Mouse (Mus musculus) cerebellum, adult 9-10 months (tissue): Measurements from ENCODE around the gene Ano2.

Experiments used
- DNase-seq: peaks from one replicate; pipeline ENCODE4 v3.0.0; 2022

Ano2 gene

GRCm38 (mm10) chr6:126080531-126080930 is 390.3 kb downstream of the Ano2 start:
- no peak for DNase-seq

- DNase-seq, result no peak
These were observed 396.2 kb downstream of the Ano2 start for GRCm38 (mm10) chr6:126086321-126086950.

- DNase-seq, result no peak
These were observed 398.5 kb downstream of the Ano2 start for GRCm38 (mm10) chr6:126088489-126089265.
